Mouse (Mus musculus) midbrain, embryonic 16.5 days (tissue): ENCODE data around the gene Prmt2. TPM values are rescaled to one million over a fixed set of nuclear protein-coding genes. Genes with fewer than 3 reads are reported as not detected.
A peak's percentile ranks its signal among the peaks of the same experiment; 100 is the strongest.

ENCODE experiments used
- ATAC-seq: fragments of 200-750 bp; cut with Nextera tagmentation; 2 replicates; pipeline ENCODE4 v1.8.0; 2017; ENCODE audit warnings: moderate TSS enrichment
- H3K27ac ChIP-seq: fragments of 300-500 bp; sonication (generic); 2 replicates; pipeline ENCODE4 v1.5.1; 2014; ENCODE audit warnings: mild to moderate bottlenecking, low read length, mixed read lengths
- H3K27me3 ChIP-seq: fragments of 300-500 bp; sonication (generic); 2 replicates; pipeline ENCODE4 v1.6.1; 2014; ENCODE audit warnings: low read depth, low read length, mixed read lengths; ENCODE audit not compliant: control insufficient read depth, insufficient read depth
- H3K36me3 ChIP-seq: fragments of 300-500 bp; sonication (generic); 2 replicates; pipeline ENCODE4 v1.6.1; 2014; ENCODE audit warnings: mild to moderate bottlenecking, low read length, moderate library complexity, mixed read lengths; ENCODE audit not compliant: control insufficient read depth, insufficient read depth
- H3K4me1 ChIP-seq: fragments of 300-500 bp; sonication (generic); 2 replicates; pipeline ENCODE4 v1.6.1; 2014; ENCODE audit warnings: mild to moderate bottlenecking, low read length, mixed read lengths; ENCODE audit not compliant: control insufficient read depth, insufficient read depth
- H3K4me2 ChIP-seq: fragments of 300-500 bp; sonication (generic); 2 replicates; pipeline ENCODE4 v1.6.1; 2014; ENCODE audit warnings: mild to moderate bottlenecking, low read length, mixed read lengths
- H3K4me3 ChIP-seq: fragments of 300-500 bp; sonication (generic); 2 replicates; pipeline ENCODE4 v1.5.1; 2014; ENCODE audit warnings: low read depth, mild to moderate bottlenecking, low read length, moderate library complexity, mixed read lengths
- H3K9ac ChIP-seq: fragments of 300-500 bp; sonication (generic); 2 replicates; pipeline ENCODE4 v1.6.1; 2014; ENCODE audit warnings: low read depth, low read length, mixed read lengths
- H3K9me3 ChIP-seq: fragments of 300-500 bp; sonication (generic); replicated peaks from 2 replicates; pipeline ENCODE4 v1.6.1; 2014; ENCODE audit warnings: mild to moderate bottlenecking, low read length, mixed read lengths; ENCODE audit not compliant: control insufficient read depth, poor library complexity, severe bottlenecking
- WGBS: fragments of 180-500 bp; shearing (Covaris S2); extraction: QIAGEN DNeasy Blood & Tissue Kit; methylation state at CpG from one replicate; pipeline ENCODE4 v1.1.7; 2014; 5-methylcytosine and 5-hydroxymethylcytosine counted together
- polyA plus RNA-seq: library from polyadenylated mRNA; unstranded; fragments of >200 nt; fragmentation: Nextera tagmentation; extraction: Ambion mirVana; gene quantifications from 2 replicates; pipeline ENCODE4 v1.2.1, GENCODE M21; 2015

Prmt2 gene
- polyA plus RNA-seq, 1 experiment from 2014 or later = 423 TPM

GRCm38 (mm10) chr10:76257719-76258390 is 20.2 kb upstream of the Prmt2 start:
- Histone ChIP-seq H3K4me3 (no peak overlapping the region), H3K36me3 (0 out of 2 replicates have a peak, but pooled peaks cover 2% of the 10 kb centered on the region), H3K9ac (no peak overlapping the region), H3K27ac (no peak overlapping the region), H3K9me3 (no peaks in the 10 kb centered on the region), H3K4me1 (peaks cover 2% of the 10 kb centered on the region; the same call in 1 of the 2 replicates), H3K4me2 (no peak overlapping the region), H3K27me3 (no peaks in the 10 kb centered on the region)
- no peak for ATAC-seq
- 89% methylated on average over 12 of the region's 12 CpGs for WGBS

GRCm38 (mm10) chr10:76257231-76257630 is 19.6 kb upstream of the Prmt2 start:
- Histone ChIP-seq H3K27me3 (no peaks in the 10 kb centered on the region), H3K4me2 (no peak overlapping the region), H3K27ac (no peak overlapping the region), H3K9ac (no peak overlapping the region), H3K36me3 (0 out of 2 replicates have a peak, but pooled peaks cover 2% of the 10 kb centered on the region), H3K9me3 (no peaks in the 10 kb centered on the region), H3K4me1 (peaks cover 2% of the 10 kb centered on the region; the same call in 1 of the 2 replicates), H3K4me3 (no peak overlapping the region)
- 95% methylated on average over 7 of the region's 7 CpGs for WGBS
- ATAC-seq = no peak

- H3K27me3 ChIP-seq = no peaks in the 10 kb centered on the region
- no peak overlapping the region for H3K9ac ChIP-seq
- H3K4me1 ChIP-seq = no peaks in the 10 kb centered on the region; the same call in 1 of the 2 replicates
- H3K27ac ChIP-seq = no peak overlapping the region
- no peak for ATAC-seq
- no peaks in the 10 kb centered on the region for H3K9me3 ChIP-seq
- H3K4me2 ChIP-seq = no peak overlapping the region
- WGBS = 64% methylated on average over 6 of the region's 6 CpGs
- H3K36me3 ChIP-seq = 0 out of 2 replicates have a peak, but pooled peaks cover 2% of the 10 kb centered on the region
- H3K4me3 ChIP-seq = no peak overlapping the region
Measured at GRCm38 (mm10) chr10:76255617-76256016, 18.0 kb upstream of the Prmt2 start.

DNA sequence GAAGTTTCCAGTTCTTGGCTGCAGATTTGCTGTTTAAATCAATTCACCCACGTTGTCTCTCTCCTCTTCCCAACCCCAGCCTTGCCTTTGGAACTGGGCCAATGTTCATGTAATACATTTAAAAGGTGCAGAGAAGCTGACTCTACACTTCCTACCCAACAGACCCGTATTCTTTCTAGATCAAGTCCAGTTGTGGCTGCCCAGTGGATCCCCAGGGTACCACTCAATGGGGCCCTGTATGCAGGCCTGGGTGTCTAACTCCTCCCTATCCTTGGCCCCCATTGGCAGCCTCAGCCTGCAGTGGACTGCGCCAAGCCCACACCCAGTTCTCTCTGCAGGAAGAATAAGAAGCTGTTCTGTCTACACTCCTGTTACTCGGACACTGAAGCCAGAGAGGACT is 15.9 kb upstream of the Prmt2 start, which contains the start of gene S100b:
Gene S100b, plus strand, starts transcription at position 318 of the 400 bp plus-strand sequence.
- no peak within 1 kb of the TSS for H3K9ac ChIP-seq
- no peaks in the 10 kb centered on the region for H3K4me1 ChIP-seq
- 59% methylated on average over 4 of the region's 4 CpGs for WGBS
- H3K9me3 ChIP-seq = no peaks in the 10 kb centered on the region
- ATAC-seq = 0 out of 2 replicates have a peak, but pooled peaks have one; percentile 58
- H3K27me3 ChIP-seq = no peaks in the 10 kb centered on the region
- no peak within 1 kb of the TSS for H3K27ac ChIP-seq
- H3K4me3 ChIP-seq = no peak within 1 kb of the TSS
- 0 out of 2 replicates have a peak, but pooled peaks cover 2% of the 10 kb centered on the region for H3K36me3 ChIP-seq
- H3K4me2 ChIP-seq = no peak within 1 kb of the TSS

DNA sequence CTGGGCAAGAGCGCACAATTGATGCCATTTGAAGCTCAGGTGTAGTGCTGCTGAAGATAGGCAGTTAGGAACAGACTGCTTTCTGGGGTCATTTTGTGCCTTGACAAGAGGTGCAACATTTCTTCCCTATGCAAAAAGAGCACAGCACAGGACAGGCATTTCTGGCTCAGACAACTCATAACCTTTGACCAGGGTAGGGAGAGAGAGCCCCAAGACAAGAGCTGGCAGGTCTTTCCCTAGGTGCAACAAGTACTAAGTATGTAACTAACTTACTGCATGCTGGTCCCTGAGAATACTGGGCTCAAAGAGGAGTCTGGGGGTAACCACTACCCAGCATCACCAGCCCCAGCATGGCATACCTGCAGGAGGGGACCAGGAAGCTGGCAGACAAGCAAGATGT is 15.4 kb upstream of the Prmt2 start:
- no peak for ATAC-seq
- H3K4me1 ChIP-seq = no peaks in the 10 kb centered on the region

GRCm38 (mm10) chr10:76250870-76251269 is 13.2 kb upstream of the Prmt2 start:
- Histone ChIP-seq H3K27me3 (no peaks in the 10 kb centered on the region), H3K9ac (no peak overlapping the region), H3K4me2 (no peak overlapping the region), H3K4me3 (no peak overlapping the region), H3K9me3 (no peaks in the 10 kb centered on the region), H3K36me3 (no peaks in the 10 kb centered on the region), H3K4me1 (no peaks in the 10 kb centered on the region), H3K27ac (no peak overlapping the region)
- 67% methylated on average over 7 of the region's 7 CpGs for WGBS
- ATAC-seq = no peak

More for the DNA sequence above, 15.4 kb upstream of the Prmt2 start:
- Histone ChIP-seq H3K4me3 (no peak overlapping the region), H3K9me3 (no peaks in the 10 kb centered on the region), H3K36me3 (0 out of 2 replicates have a peak, but pooled peaks cover 2% of the 10 kb centered on the region), H3K4me2 (no peak overlapping the region), H3K27ac (no peak overlapping the region), H3K9ac (no peak overlapping the region), H3K27me3 (no peaks in the 10 kb centered on the region)
- WGBS = 98% methylated on average over 1 of the region's 1 CpGs

- no peaks in the 10 kb centered on the region for H3K4me1 ChIP-seq
- ATAC-seq = no peak
- no peak overlapping the region for H3K4me2 ChIP-seq
- no peaks in the 10 kb centered on the region for H3K27me3 ChIP-seq
- H3K9me3 ChIP-seq = no peaks in the 10 kb centered on the region
- H3K27ac ChIP-seq = no peak overlapping the region
- no peak overlapping the region for H3K4me3 ChIP-seq
- H3K36me3 ChIP-seq = no peaks in the 10 kb centered on the region
- WGBS = 67% methylated on average over 5 of the region's 5 CpGs
- H3K9ac ChIP-seq = no peak overlapping the region
Measured at GRCm38 (mm10) chr10:76248647-76248968, 10.9 kb upstream of the Prmt2 start.

GRCm38 (mm10) chr10:76247960-76248646 is 10.4 kb upstream of the Prmt2 start:
- WGBS = 30% methylated on average over 21 of the region's 21 CpGs

DNA sequence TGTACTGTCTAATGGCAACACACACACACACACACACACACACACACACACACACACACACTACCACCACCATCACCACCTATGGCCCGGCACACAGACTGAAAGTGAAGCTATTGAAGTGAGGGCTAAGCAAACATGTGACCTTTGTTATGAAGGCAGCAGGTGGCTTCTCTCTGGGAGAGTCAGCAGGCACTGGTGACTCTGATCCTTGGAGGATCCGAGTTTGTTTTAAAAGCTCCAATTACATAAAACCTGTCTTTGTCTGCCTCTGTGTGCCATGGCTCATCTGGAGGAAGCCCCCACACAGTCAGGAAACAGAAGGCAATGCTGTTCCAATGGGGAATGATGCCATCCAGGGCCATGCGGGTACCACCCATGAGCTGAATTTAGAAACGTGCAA is 8.9 kb upstream of the Prmt2 start:
- no peaks in the 10 kb centered on the region for H3K9me3 ChIP-seq
- no peaks in the 10 kb centered on the region for H3K27me3 ChIP-seq
- no peak overlapping the region for H3K9ac ChIP-seq
- no peaks in the 10 kb centered on the region for H3K4me1 ChIP-seq
- H3K36me3 ChIP-seq = no peaks in the 10 kb centered on the region
- no peak for ATAC-seq
- no peak overlapping the region for H3K27ac ChIP-seq
- H3K4me2 ChIP-seq = no peak overlapping the region
- WGBS = 54% methylated on average over 4 of the region's 4 CpGs
- H3K4me3 ChIP-seq = no peak overlapping the region

More at GRCm38 (mm10) chr10:76247960-76248646, 10.4 kb upstream of the Prmt2 start:
- no peaks in the 10 kb centered on the region for H3K27me3 ChIP-seq
- no peaks in the 10 kb centered on the region for H3K36me3 ChIP-seq
- no peak overlapping the region for H3K27ac ChIP-seq
- no peak overlapping the region for H3K4me2 ChIP-seq
- H3K9me3 ChIP-seq = no peaks in the 10 kb centered on the region
- H3K9ac ChIP-seq = no peak overlapping the region
- no peak overlapping the region for H3K4me3 ChIP-seq
- ATAC-seq = no peak
- no peaks in the 10 kb centered on the region for H3K4me1 ChIP-seq
